Mouse (Mus musculus): ENCODE measurements around the gene Evi2. TPM values are rescaled to one million over a fixed set of nuclear protein-coding genes. Genes with fewer than 3 reads are reported as not detected.

Evi2 gene
- total and polyA plus RNA-seq, 2 experiments from 2014 or later = 0.28 TPM; not detected in 1

DNA sequence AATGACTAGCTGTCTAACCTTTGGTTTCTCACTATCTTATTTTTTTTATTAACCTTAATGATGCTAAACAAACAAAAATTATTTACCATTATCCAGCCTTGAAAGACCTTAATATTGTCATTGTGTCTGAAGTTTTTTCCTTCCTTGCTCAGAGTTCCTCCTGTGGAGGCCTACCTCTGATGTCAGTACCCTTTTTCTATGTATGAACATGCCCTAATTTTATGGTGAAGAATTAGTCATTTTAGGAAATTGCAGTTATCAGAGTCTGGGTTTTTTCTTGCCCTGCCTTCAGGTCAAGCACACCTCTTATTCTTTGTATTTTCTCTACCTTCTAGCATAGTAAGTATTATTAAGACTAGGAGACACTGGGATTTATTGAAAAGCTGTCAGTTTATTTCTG, 45.7 kb downstream of the Evi2 start:
- TF ChIP-seq CTCF (IDR thresholded peaks at IDR 0.05) = no peak
- DNase-seq (ENCODE audit: low spot score) (no peak), ATAC-seq (ENCODE audit: low FRiP score) (no peak)
- Histone ChIP-seq H3K27me3 (ENCODE audit: insufficient read depth, low read length) (no peaks in the 10 kb centered on the region), H3K9me3 (ENCODE audit: low read length) (no peaks in the 10 kb centered on the region), H3K9ac (replicated peaks; ENCODE audit: low read length, poor library complexity, severe bottlenecking) (no peak overlapping the region), H3K4me2 (ENCODE audit: low read depth, low read length, poor library complexity, severe bottlenecking) (no peak overlapping the region), H3K4me1 (ENCODE audit: insufficient read depth, low read length) (no peaks in the 10 kb centered on the region), H3K27ac (ENCODE audit: low read depth, low read length) (no peak overlapping the region), H3K36me3 (ENCODE audit: insufficient read depth, low read length) (peaks cover 5% of the 10 kb centered on the region; the same call in 1 of the 2 replicates), H3K4me3 (ENCODE audit: low read depth, low read length) (no peak overlapping the region)

DNA sequence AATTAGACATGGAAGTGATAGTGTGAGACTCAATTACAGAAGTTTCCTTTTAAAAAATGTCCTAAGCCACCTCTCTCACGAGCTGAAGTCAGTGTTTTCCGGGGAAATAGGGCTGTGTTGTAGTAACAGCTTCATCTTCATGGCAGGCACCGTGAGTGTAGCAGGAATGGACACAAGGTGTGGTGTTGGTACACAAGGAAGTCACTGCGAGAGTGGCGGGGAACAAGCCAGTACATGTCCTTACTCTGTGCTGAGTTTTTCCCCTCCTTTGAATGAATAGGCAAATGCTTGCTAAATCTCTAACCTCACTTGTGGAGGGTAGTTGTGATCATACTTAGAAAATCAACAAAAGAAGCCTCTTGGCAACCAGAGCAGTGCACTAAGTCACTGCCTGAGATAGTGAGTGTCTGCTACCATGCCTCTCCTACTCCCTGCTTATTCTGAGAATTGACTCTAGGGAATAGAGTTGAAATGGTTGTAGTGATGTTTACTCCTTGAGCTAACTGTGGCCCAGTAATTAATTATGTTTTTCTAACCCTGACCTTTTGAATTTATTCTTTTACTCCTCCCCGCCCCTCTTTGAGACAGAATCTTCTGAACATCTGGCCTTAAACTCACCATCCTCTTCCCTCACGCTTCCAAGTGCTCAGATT, 46.4 kb downstream of the Evi2 start:
- no peaks in the 10 kb centered on the region for H3K9me3 ChIP-seq (ENCODE audit: low read length)

DNA sequence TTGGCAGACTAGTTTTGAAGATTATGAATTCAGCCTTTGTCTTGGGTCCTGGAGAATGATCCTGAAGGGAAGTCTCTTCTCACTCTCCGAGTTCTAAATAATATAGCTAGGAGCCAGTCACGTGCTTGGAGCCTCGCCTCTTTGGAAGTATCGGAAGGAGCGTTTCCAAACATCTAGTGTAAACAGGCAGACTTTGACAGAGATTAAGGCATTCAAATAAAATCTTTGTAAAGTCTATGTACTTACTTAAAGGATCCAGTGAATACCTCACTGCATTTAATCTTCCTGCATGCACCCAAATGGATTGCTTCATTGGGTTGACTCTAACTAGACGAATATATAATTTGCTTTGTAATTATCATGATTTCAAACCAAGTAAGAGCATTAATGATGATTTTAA, 47.0 kb downstream of the Evi2 start:
- no peak for ATAC-seq (ENCODE audit: low FRiP score)
- Histone ChIP-seq H3K27me3 (ENCODE audit: insufficient read depth, low read length) (no peaks in the 10 kb centered on the region), H3K9ac (replicated peaks; ENCODE audit: low read length, poor library complexity, severe bottlenecking) (no peak overlapping the region), H3K36me3 (ENCODE audit: insufficient read depth, low read length) (0 out of 2 replicates have a peak, but pooled peaks cover 5% of the 10 kb centered on the region), H3K4me2 (ENCODE audit: low read depth, low read length, poor library complexity, severe bottlenecking) (no peak overlapping the region), H3K4me3 (ENCODE audit: low read depth, low read length) (no peak overlapping the region), H3K4me1 (ENCODE audit: insufficient read depth, low read length) (no peaks in the 10 kb centered on the region), H3K9me3 (ENCODE audit: low read length) (no peaks in the 10 kb centered on the region), H3K27ac (ENCODE audit: low read depth, low read length) (no peak overlapping the region)
- no peak for TF ChIP-seq CTCF (IDR thresholded peaks at IDR 0.05)
- no peak for DNase-seq (ENCODE audit: low spot score)
- 90% methylated on average over 6 of the region's 6 CpGs for WGBS

More for the DNA sequence above, 46.4 kb downstream of the Evi2 start:
- H3K4me2 ChIP-seq (ENCODE audit: low read depth, low read length, poor library complexity, severe bottlenecking) = no peak overlapping the region
- H3K4me3 ChIP-seq (ENCODE audit: low read depth, low read length) = no peak overlapping the region
- no peaks in the 10 kb centered on the region for H3K27me3 ChIP-seq (ENCODE audit: insufficient read depth, low read length)
- H3K9ac ChIP-seq (replicated peaks; ENCODE audit: low read length, poor library complexity, severe bottlenecking) = no peak overlapping the region
- DNase-seq (ENCODE audit: low spot score) (no peak), ATAC-seq (ENCODE audit: low FRiP score) (no peak)
- peaks cover 5% of the 10 kb centered on the region; the same call in 1 of the 2 replicates for H3K36me3 ChIP-seq (ENCODE audit: insufficient read depth, low read length)
- no peak overlapping the region for H3K27ac ChIP-seq (ENCODE audit: low read depth, low read length)
- no peak for TF ChIP-seq CTCF (IDR thresholded peaks at IDR 0.05)
- 91% methylated on average over 7 of the region's 7 CpGs for WGBS
- no peaks in the 10 kb centered on the region for H3K4me1 ChIP-seq (ENCODE audit: insufficient read depth, low read length)

DNA sequence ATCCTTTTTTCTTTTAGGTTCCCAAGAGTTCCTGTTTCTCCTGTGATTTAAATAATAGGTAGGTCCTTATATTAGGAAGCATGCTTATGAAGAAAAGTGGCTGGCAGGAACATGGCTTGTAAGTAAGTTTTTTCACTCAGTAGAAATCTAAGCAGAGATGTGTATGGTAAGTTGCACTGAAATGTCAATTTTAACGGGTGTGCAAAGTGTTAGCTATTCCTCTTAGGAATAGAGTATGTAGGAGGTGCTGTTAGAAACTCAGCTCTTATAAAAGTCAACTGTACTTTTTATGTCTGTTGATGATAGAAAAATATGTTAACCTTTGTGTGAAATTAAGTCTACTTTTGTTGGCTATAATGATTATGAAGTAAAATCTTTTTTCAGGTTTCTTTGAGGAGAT, 62.3 kb downstream of the Evi2 start:
- TF ChIP-seq CTCF (IDR thresholded peaks at IDR 0.05) = no peak
- WGBS = 70% methylated on average over 1 of the region's 1 CpGs
- H3K4me2 ChIP-seq (ENCODE audit: low read depth, low read length, poor library complexity, severe bottlenecking) = no peak overlapping the region
- DNase-seq (ENCODE audit: low spot score) (no peak), ATAC-seq (ENCODE audit: low FRiP score) (no peak)
- H3K9ac ChIP-seq (replicated peaks; ENCODE audit: low read length, poor library complexity, severe bottlenecking) = no peak overlapping the region
- H3K9me3 ChIP-seq (ENCODE audit: low read length) = no peaks in the 10 kb centered on the region
- H3K27me3 ChIP-seq (ENCODE audit: insufficient read depth, low read length) = no peaks in the 10 kb centered on the region
- H3K4me3 ChIP-seq (ENCODE audit: low read depth, low read length) = no peak overlapping the region
- no peaks in the 10 kb centered on the region for H3K4me1 ChIP-seq (ENCODE audit: insufficient read depth, low read length)
- peaks cover 31% of the 10 kb centered on the region for H3K36me3 ChIP-seq (ENCODE audit: insufficient read depth, low read length)
- no peak overlapping the region for H3K27ac ChIP-seq (ENCODE audit: low read depth, low read length)

Other genes starting within 250 kb of the Evi2 start
- gene Gm9964, start 233.7 kb downstream of the Evi2 start, total RNA-seq (2014; rRNA removed) = not detected in 2 replicates
- 0.22 TPM in 1 of 2 replicates, not detected in the other for gene Gm9964, start 233.7 kb downstream of the Evi2 start, polyA plus RNA-seq (2015; fragmentation: Nextera tagmentation; extraction: Ambion mirVana)
- 83.0 and 99.1 TPM in 2 replicates for gene Nf1, start 190.9 kb downstream of the Evi2 start, total RNA-seq (2014; rRNA removed)
- 7.0 and 7.3 TPM in 2 replicates for gene Nf1, start 190.9 kb downstream of the Evi2 start, polyA plus RNA-seq (2015; fragmentation: Nextera tagmentation; extraction: Ambion mirVana)
- 20.5 and 31.4 TPM in 2 replicates for gene Omg, start 26.5 kb downstream of the Evi2 start, total RNA-seq (2014; rRNA removed)
- 27.2 and 34.3 TPM in 2 replicates for gene Omg, start 26.5 kb downstream of the Evi2 start, polyA plus RNA-seq (2015; fragmentation: Nextera tagmentation; extraction: Ambion mirVana)
- gene Evi2b, start 6.8 kb downstream of the Evi2 start, total RNA-seq (2014; rRNA removed) = 0.77 TPM in 1 of 2 replicates, not detected in the other
- 0.23 and 0.42 TPM in 2 replicates for gene Evi2b, start 6.8 kb downstream of the Evi2 start, polyA plus RNA-seq (2015; fragmentation: Nextera tagmentation; extraction: Ambion mirVana)
- 2.3 and 2.7 TPM in 2 replicates for gene Evi2a, start within 50 bp of the Evi2 start, total RNA-seq (2014; rRNA removed)
- gene Evi2a, start within 50 bp of the Evi2 start, polyA plus RNA-seq (2015; fragmentation: Nextera tagmentation; extraction: Ambion mirVana) = 4.0 and 4.7 TPM in 2 replicates
- 68.1 and 68.3 TPM in 2 replicates for gene Rab11fip4, start 60.6 kb upstream of the Evi2 start, total RNA-seq (2014; rRNA removed)
- 19.0 and 19.9 TPM in 2 replicates for gene Rab11fip4, start 60.6 kb upstream of the Evi2 start, polyA plus RNA-seq (2015; fragmentation: Nextera tagmentation; extraction: Ambion mirVana)